Mouse (Mus musculus) heart, embryonic 10.5 days (tissue): ENCODE data around the gene Arhgdia. TPM values are rescaled to one million over a fixed set of nuclear protein-coding genes. Genes with fewer than 3 reads are reported as not detected.

Experiments used
- DNase-seq: peaks from one replicate; pipeline ENCODE4 v3.0.0-alpha.2; 2017; ENCODE audit warnings: low spot score
- H3K27ac ChIP-seq: fragments of 300-500 bp; sonication (generic); 2 replicates; pipeline ENCODE4 v1.5.1; 2016; ENCODE audit warnings: mild to moderate bottlenecking
- H3K27me3 ChIP-seq: fragments of 300-500 bp; sonication (generic); 2 replicates; pipeline ENCODE4 v1.6.1; 2016; ENCODE audit warnings: mild to moderate bottlenecking; ENCODE audit not compliant: poor library complexity, insufficient read depth, severe bottlenecking
- H3K36me3 ChIP-seq: fragments of 300-500 bp; sonication (generic); 2 replicates; pipeline ENCODE4 v1.6.1; 2016; ENCODE audit warnings: mild to moderate bottlenecking, moderate library complexity
- H3K4me1 ChIP-seq: fragments of 300-500 bp; sonication (generic); 2 replicates; pipeline ENCODE4 v1.6.1; 2016; ENCODE audit warnings: mild to moderate bottlenecking
- H3K4me3 ChIP-seq: fragments of 300-500 bp; sonication (generic); 2 replicates; pipeline ENCODE4 v1.5.1; 2016; ENCODE audit warnings: mild to moderate bottlenecking, moderate library complexity
- H3K9me3 ChIP-seq: fragments of 300-500 bp; sonication (generic); 2 replicates; pipeline ENCODE4 v1.6.1; 2016; ENCODE audit warnings: mild to moderate bottlenecking, moderate library complexity
- WGBS: fragments of 180-500 bp; shearing (Covaris S2); methylation state at CpG from one replicate; pipeline ENCODE4 v1.1.7; 2016; 5-methylcytosine and 5-hydroxymethylcytosine counted together
- polyA plus RNA-seq: library from polyadenylated mRNA; unstranded; fragments of >200 nt; fragmentation: Nextera tagmentation; extraction: Ambion mirVana; gene quantifications from 2 replicates; pipeline ENCODE4 v1.2.1, GENCODE M21; 2016

The Arhgdia gene
- polyA plus RNA-seq, 1 experiment from 2014 or later: 673 TPM

DNA sequence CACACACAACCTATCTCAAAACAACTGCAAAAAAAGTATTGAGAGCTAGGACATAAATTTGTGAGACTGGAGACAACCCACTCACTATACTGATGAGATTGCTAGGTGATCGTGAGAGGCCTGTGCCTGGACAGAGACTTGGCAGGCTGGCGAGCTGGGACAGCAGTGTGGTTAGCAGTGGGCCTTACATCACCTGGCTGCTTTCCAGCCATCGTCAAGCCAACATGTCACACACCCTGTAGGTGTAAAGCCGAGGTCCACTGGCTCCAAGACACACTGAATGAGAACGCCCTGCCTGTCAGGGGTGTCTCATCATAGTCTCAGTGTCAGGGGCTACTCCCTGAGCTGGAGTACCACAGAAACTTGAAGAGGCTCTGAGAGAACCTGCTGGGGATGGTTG is 28.7 kb downstream of the Arhgdia start:
- Histone ChIP-seq H3K36me3 (no peaks in the 10 kb centered on the region), H3K27me3 (peaks cover 3% of the 10 kb centered on the region; the same call in 1 of the 2 replicates), H3K4me1 (peaks cover 38% of the 10 kb centered on the region), H3K4me3 (no peak overlapping the region), H3K27ac (no peak overlapping the region), H3K9me3 (no peaks in the 10 kb centered on the region)
- DNase-seq: no peak
- 70% methylated on average over 5 of the region's 5 CpGs for WGBS

DNA sequence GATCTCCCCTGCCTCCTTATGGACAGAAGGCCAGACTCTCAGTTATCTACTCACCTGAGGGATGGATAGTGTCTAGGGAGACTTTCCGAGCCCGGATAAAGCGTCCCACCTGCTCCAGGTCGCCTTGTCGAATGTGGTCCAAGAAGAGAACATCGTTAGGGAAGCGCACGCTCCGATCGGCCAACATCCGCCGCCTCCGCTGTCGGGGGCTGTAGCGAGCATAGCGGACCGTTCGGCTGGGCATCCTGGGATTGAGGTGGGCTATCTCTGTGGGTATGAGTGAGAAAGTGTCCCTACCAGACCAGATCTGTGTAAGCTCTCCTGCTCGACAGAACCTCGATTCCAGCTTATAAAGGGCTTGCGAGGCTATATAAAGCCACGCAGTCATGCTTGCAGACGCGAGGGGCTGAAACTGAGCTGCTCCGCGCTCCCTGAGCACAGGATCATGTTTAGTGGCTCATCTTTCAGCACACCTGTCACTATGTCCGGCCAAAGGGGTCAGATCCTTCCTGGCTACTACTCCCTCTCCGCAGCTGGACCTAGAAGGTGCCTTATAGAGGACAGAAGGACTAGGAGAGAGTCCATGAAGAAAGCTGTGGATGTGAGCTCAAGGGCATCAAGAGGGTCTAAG is 30.5 kb downstream of the Arhgdia start, which contains the start of gene Ppp1r27:
Ppp1r27 (minus strand) TSS at position 323 of the 631 bp plus-strand sequence.
- WGBS: 86% methylated on average over 28 of the region's 28 CpGs
- H3K36me3 ChIP-seq: peaks cover 2% of the 10 kb centered on the region; the same call in 1 of the 2 replicates
- peak within 1 kb of the TSS; percentile 98 for H3K27ac ChIP-seq
- peaks cover 3% of the 10 kb centered on the region; the same call in 1 of the 2 replicates for H3K27me3 ChIP-seq
- H3K4me3 ChIP-seq: peak within 1 kb of the TSS; percentile 91
- no peak for DNase-seq
- peaks cover 45% of the 10 kb centered on the region for H3K4me1 ChIP-seq
- no peaks in the 10 kb centered on the region for H3K9me3 ChIP-seq

DNA sequence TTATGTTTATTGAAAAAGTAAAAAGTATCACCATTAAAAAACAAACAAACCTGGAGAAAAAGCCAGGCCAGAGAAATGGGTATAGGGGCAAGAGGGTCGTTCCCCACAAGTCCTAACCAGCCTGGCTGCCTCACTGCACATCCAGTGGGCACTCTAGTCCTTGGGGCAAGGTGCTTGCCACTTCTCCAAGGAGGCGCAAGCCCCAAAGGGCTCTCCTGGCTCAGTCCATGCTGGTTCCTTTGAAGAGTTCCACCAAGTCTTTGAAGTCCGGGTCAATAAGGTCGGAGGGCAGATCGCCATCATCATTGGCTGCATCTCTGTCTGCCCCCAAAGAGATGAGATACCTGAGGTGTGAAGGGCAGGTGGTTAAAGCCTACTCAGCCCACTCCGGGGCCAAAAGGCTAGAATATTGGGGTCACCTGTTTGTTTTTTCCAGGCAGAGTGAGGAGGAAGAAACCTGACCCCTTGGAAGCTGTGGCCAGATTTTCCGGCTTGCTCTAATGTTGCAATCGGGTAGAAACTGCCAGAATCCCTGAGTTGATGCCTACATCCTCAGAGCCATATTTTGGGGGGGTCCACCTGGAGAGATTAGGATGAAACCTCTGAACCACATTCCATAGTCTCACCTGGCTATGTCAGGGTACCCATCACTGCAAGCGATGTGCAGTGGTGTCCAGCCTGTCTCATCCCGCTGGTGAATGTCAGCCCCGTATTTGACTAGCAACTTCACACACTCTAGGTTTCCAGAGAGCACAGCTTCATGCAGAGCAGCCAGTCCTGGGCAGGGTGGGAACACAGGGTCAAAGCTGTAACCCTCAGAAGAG is 31.2 kb downstream of the Arhgdia start:
- Histone ChIP-seq H3K4me3 (peak overlapping the region; percentile 91), H3K27ac (peak overlapping the region; percentile 98), H3K27me3 (no peaks in the 10 kb centered on the region), H3K9me3 (no peaks in the 10 kb centered on the region), H3K36me3 (peaks cover 9% of the 10 kb centered on the region), H3K4me1 (peaks cover 46% of the 10 kb centered on the region)
- 73% methylated on average over 11 of the region's 11 CpGs for WGBS
- no peak for DNase-seq

DNA sequence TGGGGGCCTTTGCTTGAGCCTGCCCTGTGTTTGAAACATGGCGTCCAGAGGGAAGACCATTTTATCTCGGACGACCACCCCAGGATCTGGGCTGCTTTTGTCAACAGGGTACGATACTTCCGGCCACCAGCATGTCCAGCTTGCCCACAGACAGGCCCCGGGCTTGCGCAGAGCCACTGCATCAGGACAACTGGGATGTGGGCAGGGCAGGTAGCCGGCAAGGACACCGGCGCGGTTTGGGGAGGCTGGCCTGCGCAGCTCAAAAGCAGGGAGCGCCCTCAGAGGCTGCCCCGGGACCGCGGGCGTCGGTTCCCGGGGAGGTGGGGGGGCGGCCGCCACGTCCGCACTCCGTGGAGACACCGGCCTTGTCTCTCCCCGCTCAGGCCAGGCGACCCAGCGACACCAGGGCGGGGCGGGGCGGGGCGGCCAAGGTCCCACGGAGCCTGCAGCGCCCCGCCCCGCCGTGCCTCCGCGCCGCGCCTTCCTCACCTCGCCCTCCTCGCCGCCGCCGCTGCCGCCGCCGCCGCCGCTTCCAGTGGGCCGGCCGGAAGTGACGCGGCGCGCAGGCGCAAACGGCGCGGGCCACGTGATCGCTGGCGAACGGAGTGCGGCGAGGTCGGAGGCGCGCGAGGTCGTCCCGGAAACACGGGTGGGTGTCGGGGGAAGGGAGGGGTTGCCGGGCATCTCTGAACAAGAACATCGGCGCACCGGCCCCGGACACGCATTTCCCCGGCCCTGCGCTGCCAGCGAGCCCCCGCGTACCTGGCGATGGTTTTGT is 32.1 kb downstream of the Arhgdia start, which contains the start of gene Mcrip1:
Mcrip1 (minus strand) TSS at position 560 of the 778 bp plus-strand sequence.
- 1% methylated on average over 71 of the region's 87 CpGs for WGBS
- H3K36me3 ChIP-seq: peaks cover 17% of the 10 kb centered on the region
- peaks cover 39% of the 10 kb centered on the region for H3K4me1 ChIP-seq
- H3K27me3 ChIP-seq: no peaks in the 10 kb centered on the region
- H3K27ac ChIP-seq: peak within 1 kb of the TSS; percentile 98
- peak; percentile 91 for DNase-seq
- H3K4me3 ChIP-seq: peak within 1 kb of the TSS; percentile 91
- H3K9me3 ChIP-seq: no peaks in the 10 kb centered on the region

DNA sequence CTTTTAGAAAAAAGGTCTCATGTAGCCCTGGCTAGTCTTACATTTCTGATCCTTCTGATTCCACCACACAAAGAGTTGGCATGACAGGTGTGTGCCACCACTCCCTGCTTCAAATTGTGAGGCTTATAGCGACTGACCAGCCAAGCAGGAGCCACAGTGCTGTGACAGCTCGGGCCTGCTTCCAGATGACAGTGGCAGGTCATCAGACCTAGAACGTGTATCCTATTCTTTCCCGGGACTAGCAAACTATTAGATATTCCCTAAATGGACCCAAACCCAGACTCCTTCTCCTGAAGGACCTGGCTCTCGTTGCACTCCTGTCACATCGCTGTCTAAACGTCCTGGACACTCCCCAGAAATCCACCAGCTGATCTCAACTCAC is 32.6 kb downstream of the Arhgdia start:
- WGBS: 25% methylated on average over 7 of the region's 7 CpGs
- DNase-seq: no peak
- Histone ChIP-seq H3K36me3 (peaks cover 23% of the 10 kb centered on the region), H3K27ac (peak overlapping the region; percentile 98), H3K4me3 (peak overlapping the region; percentile 91), H3K9me3 (no peaks in the 10 kb centered on the region), H3K4me1 (peaks cover 39% of the 10 kb centered on the region), H3K27me3 (no peaks in the 10 kb centered on the region)

DNA sequence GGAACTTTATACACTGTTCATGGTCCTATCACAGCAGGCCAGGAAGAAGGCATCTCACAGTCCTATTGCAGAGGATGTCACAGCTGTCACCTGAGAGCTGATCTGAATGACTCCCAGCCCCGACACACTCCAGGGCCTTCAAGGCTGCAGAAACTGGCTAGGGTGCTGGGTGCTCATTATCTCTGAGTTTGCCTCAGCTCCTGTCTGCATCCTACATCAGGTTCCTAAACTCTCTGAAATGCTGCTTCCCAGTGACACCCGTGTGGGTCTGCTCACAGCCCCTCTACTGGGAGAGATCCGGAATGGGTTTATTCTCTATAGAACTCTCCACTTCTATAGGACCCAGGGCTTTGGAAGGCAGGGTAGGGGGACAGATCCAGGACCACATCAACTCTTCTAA is 33.2 kb downstream of the Arhgdia start:
- 83% methylated on average over 3 of the region's 3 CpGs for WGBS
- Histone ChIP-seq H3K27me3 (no peaks in the 10 kb centered on the region), H3K27ac (peak overlapping the region; percentile 98; the same call in 1 of the 2 replicates)

DNA sequence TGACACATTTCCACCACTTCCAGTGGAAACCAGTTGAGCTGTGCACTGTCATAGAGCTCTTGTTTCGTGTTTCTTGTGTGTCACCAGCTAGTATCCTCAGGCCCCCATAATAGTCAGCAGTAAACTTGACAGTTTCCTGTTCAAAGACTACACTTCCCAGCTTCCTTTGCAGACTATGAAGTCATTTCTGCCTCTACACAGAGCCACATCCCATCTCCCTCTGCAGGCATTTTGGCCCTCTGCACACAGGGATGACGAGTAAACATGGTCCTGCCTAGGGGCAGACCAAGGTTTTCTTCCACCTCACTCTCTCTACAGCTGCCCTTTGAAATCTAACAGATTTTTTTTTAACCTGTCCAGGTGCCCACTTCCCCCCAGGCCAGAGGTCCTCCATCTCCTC is 34.0 kb downstream of the Arhgdia start:
- Histone ChIP-seq H3K36me3 (peaks cover 36% of the 10 kb centered on the region), H3K27ac (no peak overlapping the region), H3K9me3 (no peaks in the 10 kb centered on the region), H3K27me3 (no peaks in the 10 kb centered on the region), H3K4me1 (peaks cover 45% of the 10 kb centered on the region), H3K4me3 (no peak overlapping the region)
- DNase-seq: no peak
- WGBS: 65% methylated on average over 2 of the region's 2 CpGs

More for the DNA sequence above, 33.2 kb downstream of the Arhgdia start:
- no peaks in the 10 kb centered on the region for H3K9me3 ChIP-seq
- DNase-seq: no peak
- H3K4me3 ChIP-seq: peak overlapping the region; percentile 91
- peaks cover 29% of the 10 kb centered on the region for H3K36me3 ChIP-seq
- H3K4me1 ChIP-seq: peaks cover 39% of the 10 kb centered on the region

DNA sequence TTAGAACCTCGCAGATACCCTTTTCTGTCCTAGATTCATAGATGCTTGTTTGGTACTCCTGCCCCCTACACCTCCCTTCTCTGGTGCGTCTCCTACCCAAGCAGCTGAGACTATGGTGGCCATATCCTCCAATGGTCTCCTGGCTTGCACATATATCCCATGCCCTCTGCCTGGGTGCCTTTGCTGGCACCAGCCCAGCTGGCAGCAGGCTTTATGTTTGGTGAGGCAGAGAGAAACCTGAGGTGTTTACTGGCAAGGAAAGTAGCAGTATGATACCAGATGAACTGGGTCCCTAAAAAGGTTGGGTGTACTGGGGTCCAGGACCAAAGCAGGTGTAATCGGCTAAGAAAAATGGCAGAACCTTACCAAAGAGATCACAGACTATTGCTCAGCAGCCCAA is 35.5 kb downstream of the Arhgdia start:
- H3K27me3 ChIP-seq: no peaks in the 10 kb centered on the region
- peaks cover 51% of the 10 kb centered on the region for H3K4me1 ChIP-seq
- 92% methylated on average over 3 of the region's 3 CpGs for WGBS
- no peaks in the 10 kb centered on the region for H3K9me3 ChIP-seq
- no peak overlapping the region for H3K4me3 ChIP-seq
- H3K27ac ChIP-seq: no peak overlapping the region
- peaks cover 43% of the 10 kb centered on the region for H3K36me3 ChIP-seq
- no peak for DNase-seq

DNA sequence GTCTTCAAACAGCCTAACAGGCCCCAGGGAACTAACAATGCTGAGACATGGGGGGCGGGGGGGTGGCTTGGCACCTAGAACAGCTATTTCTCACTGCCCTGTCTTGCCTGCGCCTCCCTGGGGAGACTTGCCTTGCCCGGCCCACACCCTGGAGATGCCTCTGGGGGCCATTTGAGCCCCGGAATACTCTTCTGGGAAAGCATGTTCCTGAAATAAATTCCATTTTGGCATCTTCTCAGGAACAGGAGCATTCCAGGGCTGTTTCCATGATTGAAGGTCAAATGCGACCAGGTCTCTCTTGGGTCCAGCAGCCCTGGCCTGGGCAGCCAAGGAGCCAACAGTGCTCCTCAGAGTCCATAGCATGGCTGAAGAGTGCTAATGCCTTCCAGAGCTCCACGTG is 39.0 kb downstream of the Arhgdia start:
- peaks cover 43% of the 10 kb centered on the region for H3K36me3 ChIP-seq
- H3K27me3 ChIP-seq: peaks cover 14% of the 10 kb centered on the region; the same call in 1 of the 2 replicates
- H3K4me1 ChIP-seq: peaks cover 45% of the 10 kb centered on the region
- H3K4me3 ChIP-seq: 0 out of 2 replicates have a peak overlapping the region, but pooled peaks have one; percentile 0
- no peak overlapping the region for H3K27ac ChIP-seq
- H3K9me3 ChIP-seq: no peaks in the 10 kb centered on the region
- 73% methylated on average over 6 of the region's 6 CpGs for WGBS
- DNase-seq: no peak

DNA sequence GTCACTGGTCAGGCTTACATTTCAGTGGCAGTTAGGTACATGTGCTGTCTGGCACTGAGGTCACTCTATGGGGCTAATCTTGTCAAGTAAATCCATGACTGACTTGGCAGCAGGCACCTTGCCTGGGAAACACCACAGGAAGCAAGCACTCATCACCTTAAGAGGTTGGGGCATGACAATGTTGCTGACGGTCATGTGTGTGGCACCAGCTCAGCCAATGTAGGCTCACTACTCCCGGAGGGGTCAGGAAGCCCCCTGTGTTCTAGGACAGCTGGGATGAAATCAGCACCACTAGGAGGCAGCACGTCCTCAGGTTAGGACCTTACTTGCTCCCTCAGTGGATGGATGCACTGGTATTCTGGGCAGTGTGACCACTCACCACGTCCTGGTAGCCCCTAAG is 39.5 kb downstream of the Arhgdia start:
- Histone ChIP-seq H3K36me3 (peaks cover 43% of the 10 kb centered on the region), H3K27ac (no peak overlapping the region), H3K9me3 (no peaks in the 10 kb centered on the region), H3K27me3 (peaks cover 19% of the 10 kb centered on the region; the same call in 1 of the 2 replicates), H3K4me1 (peaks cover 43% of the 10 kb centered on the region), H3K4me3 (no peak overlapping the region)
- WGBS: 25% methylated on average over 4 of the region's 4 CpGs
- DNase-seq: no peak

DNA sequence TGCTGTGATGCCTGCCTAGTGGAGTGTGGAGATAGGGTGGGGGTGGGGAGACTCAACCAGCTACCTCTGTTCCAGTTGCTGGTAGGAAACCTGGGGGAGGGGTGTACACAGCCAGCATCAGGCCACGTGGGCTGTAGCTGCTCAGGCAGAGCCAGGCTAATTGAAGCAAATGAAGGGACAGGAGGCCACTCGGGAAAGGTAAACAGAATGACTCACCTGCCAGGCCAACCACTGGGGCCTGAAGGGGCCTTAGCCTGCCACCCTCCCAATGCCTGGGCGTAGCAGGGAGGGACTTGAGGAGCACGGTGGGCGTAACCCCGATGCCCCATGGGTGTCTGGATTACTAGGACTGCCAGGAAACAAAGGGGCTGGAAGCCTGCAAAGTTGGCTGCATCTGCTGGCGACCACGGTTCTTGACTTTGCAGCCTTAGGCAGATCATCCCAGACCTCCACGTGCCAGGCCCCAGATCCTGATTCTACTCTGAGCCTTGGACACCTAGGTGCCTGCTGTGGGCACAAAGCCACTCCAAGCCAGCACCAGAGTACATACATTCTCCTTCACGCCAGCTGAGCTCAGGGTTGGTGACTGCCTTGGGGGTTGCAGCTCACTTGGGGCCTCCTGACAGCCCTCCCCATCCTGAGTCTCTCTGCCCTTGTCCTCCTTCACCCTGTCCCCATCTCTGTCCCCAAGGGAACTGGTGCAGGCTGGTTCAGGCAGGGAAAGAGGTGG is 42.0 kb downstream of the Arhgdia start:
- Histone ChIP-seq H3K4me3 (peak overlapping the region; percentile 12; the same call in 1 of the 2 replicates), H3K9me3 (no peaks in the 10 kb centered on the region), H3K27me3 (peaks cover 40% of the 10 kb centered on the region), H3K4me1 (peaks cover 41% of the 10 kb centered on the region), H3K27ac (peak overlapping the region; percentile 78), H3K36me3 (peaks cover 26% of the 10 kb centered on the region)
- 32% methylated on average over 10 of the region's 10 CpGs for WGBS
- DNase-seq: no peak

DNA sequence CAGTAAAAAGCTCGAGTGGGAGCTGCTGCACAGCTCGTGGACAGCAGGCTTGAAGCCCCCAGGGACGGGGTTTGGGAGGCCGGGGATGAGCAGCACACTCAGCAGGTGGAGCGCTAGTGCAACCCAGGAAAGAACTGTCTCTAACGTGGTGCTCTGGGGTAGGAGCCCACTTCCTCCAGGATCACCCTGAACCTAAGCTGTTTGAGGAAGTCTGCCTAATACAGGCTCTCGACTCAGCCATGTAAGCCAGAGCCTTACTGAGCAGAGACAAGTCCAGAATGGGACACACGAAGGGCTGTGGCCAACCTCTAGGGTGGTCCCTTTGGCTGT is 42.5 kb downstream of the Arhgdia start:
- no peak for DNase-seq
- Histone ChIP-seq H3K4me3 (peak overlapping the region; percentile 12), H3K4me1 (peaks cover 41% of the 10 kb centered on the region), H3K27me3 (peaks cover 46% of the 10 kb centered on the region), H3K27ac (peak overlapping the region; percentile 78), H3K9me3 (no peaks in the 10 kb centered on the region), H3K36me3 (peaks cover 21% of the 10 kb centered on the region)
- 49% methylated on average over 8 of the region's 8 CpGs for WGBS
